Mouse (Mus musculus): Measurements from ENCODE around the gene Dnmt3l.
A peak's percentile ranks its signal among the peaks of the same experiment; 100 is the strongest.
"Not testable (repeated sequence)": the region's sequence is repeated elsewhere in the genome, so short reads cannot be mapped to it uniquely, and the experiment has no call there.

Dnmt3l gene

DNA sequence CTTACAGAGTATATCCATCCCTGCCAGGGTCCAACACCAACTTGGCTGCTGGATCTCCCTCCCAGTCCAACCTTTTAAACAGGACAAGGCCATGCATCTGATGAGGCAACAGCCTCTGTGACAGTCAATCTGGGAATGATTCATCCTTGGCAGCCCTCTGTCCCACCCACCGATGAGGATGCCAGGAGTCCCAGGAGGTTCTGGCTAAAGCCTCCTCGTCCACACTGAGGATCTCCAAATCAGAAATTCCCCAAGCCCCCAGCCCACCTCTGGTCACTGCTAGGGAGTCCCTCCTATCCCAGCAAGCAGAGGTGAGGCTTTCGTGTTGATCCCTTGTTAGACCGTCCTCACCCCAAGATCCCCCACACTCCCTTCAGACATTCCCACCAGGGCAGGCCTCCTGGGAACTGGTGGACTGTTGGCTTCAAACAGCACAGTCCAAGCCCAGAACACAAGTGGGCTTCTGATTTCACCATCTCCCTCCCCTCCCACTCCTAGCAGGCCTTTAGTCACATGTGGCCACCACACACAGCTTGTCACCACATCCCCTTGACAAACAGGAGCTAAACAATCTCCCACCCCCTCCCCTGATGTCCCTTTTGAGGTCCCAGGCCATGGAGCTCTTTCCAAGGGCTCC lies 38.3 kb downstream of the Dnmt3l start:
- peak; percentile 87 to 93 for DNase-seq (ENCODE audit: inconsistent age in 2 of 2, low spot score in 1 of 2)

GRCm38 (mm10) chr10:78084073-78084472 lies 42.3 kb downstream of the Dnmt3l start:
- DNase-seq (ENCODE audit: inconsistent age in 2 of 2, low spot score in 1 of 2) = no peak

GRCm38 (mm10) chr10:78085711-78086110 lies 44.0 kb downstream of the Dnmt3l start:
- no peak for DNase-seq (ENCODE audit: inconsistent age in 2 of 2, low spot score in 1 of 2)

DNA sequence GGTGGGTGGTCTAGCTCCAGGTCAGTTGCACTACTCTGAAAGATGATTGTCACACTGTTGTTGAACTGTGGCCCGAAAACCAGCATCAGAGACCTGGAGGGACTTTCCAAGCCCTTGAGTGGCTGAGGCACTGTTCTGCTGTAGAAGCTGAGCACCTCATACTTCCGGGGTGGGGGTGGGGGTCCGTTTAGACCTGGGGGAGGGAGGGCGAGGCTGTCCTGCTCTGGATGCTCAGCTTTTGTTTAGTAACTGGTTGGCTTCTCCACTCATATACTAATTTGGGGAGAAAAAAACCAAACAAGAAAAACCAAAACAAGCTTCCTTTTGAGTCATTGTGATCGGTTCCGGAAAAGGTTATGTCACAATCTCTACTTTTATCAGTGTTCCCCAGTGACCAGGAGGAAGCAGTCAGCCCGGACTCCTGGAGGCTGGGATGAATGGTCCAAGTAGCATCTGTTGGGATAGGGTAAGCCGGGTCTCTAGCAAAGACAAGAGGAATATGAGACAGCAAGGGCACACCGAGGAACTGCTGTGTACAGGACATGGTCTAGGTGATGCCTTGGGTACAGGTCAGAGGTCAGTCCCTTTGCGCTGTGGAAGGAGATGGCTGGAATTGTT lies 44.8 kb downstream of the Dnmt3l start:
- DNase-seq (ENCODE audit: inconsistent age in 2 of 2, low spot score in 1 of 2) = no peak

GRCm38 (mm10) chr10:78087101-78087511 lies 45.4 kb downstream of the Dnmt3l start:
- DNase-seq (ENCODE audit: inconsistent age in 2 of 2, low spot score in 1 of 2) = no peak

DNA sequence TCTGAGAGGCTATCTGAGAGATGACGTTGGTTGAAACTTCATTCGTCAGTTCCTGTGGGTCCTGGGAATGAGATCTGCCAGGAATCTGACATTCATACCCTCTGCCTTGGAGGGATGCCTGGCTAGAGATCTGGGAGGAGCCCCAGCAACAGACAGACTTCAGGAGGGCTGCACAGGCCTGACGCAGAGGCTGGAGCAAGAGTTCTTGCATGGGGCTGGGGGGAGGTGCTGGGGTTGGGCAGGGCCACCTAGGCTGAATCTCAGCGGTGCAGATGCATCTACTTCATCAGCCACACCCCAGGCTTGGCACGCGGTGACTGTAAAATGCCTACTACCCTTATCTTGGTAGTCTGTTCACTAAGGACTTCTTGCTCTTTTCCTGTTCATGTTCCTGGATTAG lies 48.5 kb downstream of the Dnmt3l start:
- DNase-seq (ENCODE audit: inconsistent age in 2 of 2, low spot score in 1 of 2) = peak in 1 of 2 experiments; percentile 20

GRCm38 (mm10) chr10:78090706-78091491 lies 49.2 kb downstream of the Dnmt3l start:
- DNase-seq (ENCODE audit: inconsistent age in 2 of 2, low spot score in 1 of 2) = peak in 1 of 2 experiments; percentile 3

GRCm38 (mm10) chr10:78091865-78092724 lies 50.3 kb downstream of the Dnmt3l start:
- peak; percentile 70 to 82 for DNase-seq (ENCODE audit: inconsistent age in 2 of 2, low spot score in 1 of 2)

DNA sequence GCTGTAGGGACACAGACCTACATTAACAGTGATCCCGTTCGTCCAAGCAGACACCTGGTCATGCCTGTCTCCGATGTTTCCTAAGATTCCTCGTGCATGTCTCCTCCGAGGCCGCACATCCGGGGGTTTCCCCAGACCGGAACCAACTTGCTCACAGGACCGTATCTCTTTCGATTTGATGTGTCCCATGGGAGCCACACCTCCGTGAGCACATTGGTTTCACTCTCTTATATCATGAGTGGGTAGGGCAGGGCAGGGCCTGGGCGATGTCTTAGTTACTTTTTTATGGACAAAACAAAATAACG lies 50.9 kb downstream of the Dnmt3l start:
- DNase-seq (ENCODE audit: inconsistent age in 2 of 2, low spot score in 1 of 2) = no peak

GRCm38 (mm10) chr10:78095221-78095620 lies 53.5 kb downstream of the Dnmt3l start:
- DNase-seq (ENCODE audit: inconsistent age in 2 of 2, low spot score in 1 of 2) = no peak

GRCm38 (mm10) chr10:78095954-78096931 lies 54.5 kb downstream of the Dnmt3l start:
- peak; percentile 56 to 85 for DNase-seq (ENCODE audit: inconsistent age in 2 of 2, low spot score in 1 of 2)

GRCm38 (mm10) chr10:78099860-78100259 lies 58.1 kb downstream of the Dnmt3l start:
- DNase-seq (ENCODE audit: inconsistent age in 2 of 2, low spot score in 1 of 2) = not testable (repeated sequence)

GRCm38 (mm10) chr10:78100989-78101780 lies 59.4 kb downstream of the Dnmt3l start:
- no peak for DNase-seq (ENCODE audit: inconsistent age in 2 of 2, low spot score in 1 of 2)

DNA sequence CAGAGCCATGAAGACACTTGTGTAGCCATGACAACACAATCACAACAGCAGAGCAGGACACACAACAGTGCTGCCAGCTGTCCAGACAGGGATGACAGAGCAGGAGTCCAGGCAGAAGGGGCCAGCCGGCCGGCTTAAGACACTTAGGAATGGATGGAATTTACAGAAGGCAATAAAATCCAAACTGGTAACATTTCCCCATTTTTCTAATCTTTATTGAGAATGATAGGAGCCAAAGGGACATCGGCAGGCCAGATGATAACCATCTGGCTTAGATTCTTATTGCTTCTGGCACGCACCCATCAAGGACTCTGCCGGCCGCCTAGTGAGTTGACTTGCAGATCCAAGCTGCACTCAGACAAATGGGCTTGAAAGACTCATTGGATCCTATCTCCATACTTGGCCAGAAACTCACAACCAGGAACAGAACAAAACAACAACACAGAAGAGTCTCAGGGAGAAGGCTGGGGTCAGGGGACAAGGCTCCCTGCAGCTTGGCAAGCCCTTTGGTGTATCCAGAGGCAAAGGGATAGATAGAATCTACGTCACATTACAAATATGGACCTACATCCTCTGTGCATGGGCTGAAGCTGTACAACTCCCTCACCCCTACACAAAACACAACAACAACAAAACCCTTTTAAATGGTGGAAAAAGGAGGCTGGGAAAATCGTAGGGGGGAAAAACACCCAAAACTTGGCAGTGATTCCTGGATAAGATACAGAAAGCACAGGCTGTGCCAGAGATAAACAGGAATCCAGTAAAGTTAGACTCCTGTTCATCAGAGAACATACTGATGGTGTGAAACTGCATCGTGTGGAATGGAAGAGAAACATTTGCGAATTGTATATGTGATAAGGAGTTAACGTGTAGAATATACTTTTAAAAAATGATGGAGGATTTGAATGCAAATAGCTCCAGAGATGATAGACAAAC lies 63.1 kb downstream of the Dnmt3l start:
- peak; percentile 60 to 78 for DNase-seq (ENCODE audit: inconsistent age in 2 of 2, low spot score in 1 of 2)

- no peak for DNase-seq (ENCODE audit: inconsistent age in 2 of 2, low spot score in 1 of 2)
Observed at GRCm38 (mm10) chr10:78105548-78105947, 63.8 kb downstream of the Dnmt3l start.

Data from adrenal gland, adult (tissue).